Mouse (Mus musculus) hindbrain, embryonic 10.5 days (tissue): Measurements from ENCODE around the gene Ccl11. TPM values are rescaled to one million over a fixed set of nuclear protein-coding genes. Genes with fewer than 3 reads are reported as not detected.

ENCODE experiments used
- DNase-seq: peaks from one replicate; pipeline ENCODE4 v3.0.0-alpha.2; 2017; ENCODE audit warnings: low spot score
- H3K27ac ChIP-seq: fragments of 300-500 bp; sonication (generic); 2 replicates; pipeline ENCODE4 v1.5.1; 2016; ENCODE audit warnings: mild to moderate bottlenecking, moderate library complexity
- H3K27me3 ChIP-seq: fragments of 300-500 bp; sonication (generic); 2 replicates; pipeline ENCODE4 v1.6.1; 2016; ENCODE audit warnings: mild to moderate bottlenecking; ENCODE audit not compliant: poor library complexity, insufficient read depth, severe bottlenecking
- H3K36me3 ChIP-seq: fragments of 300-500 bp; sonication (generic); 2 replicates; pipeline ENCODE4 v1.6.1; 2016; ENCODE audit warnings: mild to moderate bottlenecking, moderate library complexity
- H3K4me1 ChIP-seq: fragments of 300-500 bp; sonication (generic); replicated peaks from 2 replicates; pipeline ENCODE4 v1.6.1; 2016; ENCODE audit warnings: mild to moderate bottlenecking
- H3K4me3 ChIP-seq: fragments of 300-500 bp; sonication (generic); 2 replicates; pipeline ENCODE4 v1.5.1; 2016; ENCODE audit warnings: mild to moderate bottlenecking, moderate library complexity
- H3K9me3 ChIP-seq: fragments of 300-500 bp; sonication (generic); 2 replicates; pipeline ENCODE4 v1.6.1; 2016; ENCODE audit warnings: mild to moderate bottlenecking, moderate library complexity
- whole genome bisulfite sequencing: fragments of 180-500 bp; shearing (Covaris S2); methylation state at CpG from one replicate; pipeline ENCODE4 v1.1.7; 2016; 5-methylcytosine and 5-hydroxymethylcytosine counted together
- polyA plus RNA-seq: library from polyadenylated mRNA; unstranded; fragments of >200 nt; fragmentation: Nextera tagmentation; extraction: Ambion mirVana; gene quantifications from 2 replicates; pipeline ENCODE4 v1.2.1, GENCODE M21; 2016

Ccl11 gene
- polyA plus RNA-seq, 1 experiment from 2014 or later = not detected

DNA sequence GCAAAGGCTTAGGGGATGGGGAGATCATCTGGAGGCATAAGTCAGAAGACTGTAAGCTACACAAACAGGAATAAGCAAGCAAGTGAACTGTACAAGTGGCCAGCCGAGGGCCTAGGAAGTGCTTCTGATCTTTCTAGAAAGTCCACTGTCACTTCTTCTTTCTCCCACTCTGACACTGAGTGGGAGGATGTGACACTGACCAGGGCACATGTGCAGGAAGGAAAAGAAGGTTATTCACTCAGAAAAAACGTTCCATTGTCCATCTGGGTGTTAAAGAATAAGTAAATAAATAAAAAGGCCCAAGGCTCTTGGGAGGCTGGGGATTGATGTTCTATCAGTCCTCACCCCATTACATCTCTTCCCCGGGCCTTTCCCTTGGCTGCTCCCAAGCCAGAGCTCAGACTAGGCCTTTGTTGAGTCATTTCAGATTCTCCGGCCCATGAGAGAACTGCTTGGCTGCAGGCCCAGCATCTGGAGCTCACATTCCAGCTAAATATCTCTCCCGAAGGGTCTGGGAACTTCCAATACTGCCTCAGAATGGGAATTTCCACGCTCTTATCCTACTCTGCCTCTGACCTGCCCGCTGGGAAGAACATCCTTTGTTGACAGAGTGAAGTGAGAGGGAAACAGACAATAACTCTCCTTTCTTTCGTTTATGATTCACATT lies 24.8 kb upstream of the Ccl11 start:
- Histone ChIP-seq H3K27me3 (no peaks in the 10 kb centered on the region), H3K36me3 (no peaks in the 10 kb centered on the region), H3K4me3 (no peak overlapping the region), H3K27ac (peak overlapping the region; percentile 50; the same call in 1 of the 2 replicates), H3K9me3 (no peaks in the 10 kb centered on the region), H3K4me1 (peaks cover 6% of the 10 kb centered on the region; the same call in 1 of the 2 replicates)
- DNase-seq = peak; percentile 5
- WGBS = 50% methylated on average over 8 of the region's 8 CpGs

GRCm38 (mm10) chr11:82034446-82034845 lies 23.2 kb upstream of the Ccl11 start:
- Histone ChIP-seq H3K9me3 (no peaks in the 10 kb centered on the region), H3K36me3 (no peaks in the 10 kb centered on the region), H3K4me3 (no peak overlapping the region), H3K27ac (no peak overlapping the region), H3K27me3 (no peaks in the 10 kb centered on the region), H3K4me1 (peaks cover 6% of the 10 kb centered on the region; the same call in 1 of the 2 replicates)
- DNase-seq = no peak
- 88% methylated on average over 7 of the region's 7 CpGs for WGBS

- no peak for DNase-seq
- 49% methylated on average over 5 of the region's 5 CpGs for WGBS
- no peaks in the 10 kb centered on the region for H3K9me3 ChIP-seq
Measured at GRCm38 (mm10) chr11:82035356-82035755, 22.3 kb upstream of the Ccl11 start, which contains the start of gene Ccl2. TSS of gene Ccl2 (plus strand) at chr11:82035571.

GRCm38 (mm10) chr11:82035857-82036256 lies 21.8 kb upstream of the Ccl11 start:
- Histone ChIP-seq H3K27ac (no peak overlapping the region), H3K4me1 (peaks cover 6% of the 10 kb centered on the region; the same call in 1 of the 2 replicates), H3K4me3 (no peak overlapping the region), H3K9me3 (no peaks in the 10 kb centered on the region), H3K36me3 (no peaks in the 10 kb centered on the region), H3K27me3 (no peaks in the 10 kb centered on the region)
- DNase-seq = no peak
- WGBS = 89% methylated on average over 2 of the region's 2 CpGs

More at GRCm38 (mm10) chr11:82035356-82035755, 22.3 kb upstream of the Ccl11 start, which contains the start of gene Ccl2:
- H3K4me1 ChIP-seq = peaks cover 6% of the 10 kb centered on the region; the same call in 1 of the 2 replicates
- no peak within 1 kb of the TSS for H3K4me3 ChIP-seq
- H3K27ac ChIP-seq = no peak within 1 kb of the TSS
- no peaks in the 10 kb centered on the region for H3K36me3 ChIP-seq
- no peaks in the 10 kb centered on the region for H3K27me3 ChIP-seq

- H3K27ac ChIP-seq = no peak within 1 kb of the TSS
- H3K27me3 ChIP-seq = no peaks in the 10 kb centered on the region
- DNase-seq = no peak
- no peak within 1 kb of the TSS for H3K4me3 ChIP-seq
- no peaks in the 10 kb centered on the region; the same call in 1 of the 2 replicates for H3K4me1 ChIP-seq
- whole genome bisulfite sequencing = 69% methylated on average over 2 of the region's 2 CpGs
- H3K36me3 ChIP-seq = no peaks in the 10 kb centered on the region
- H3K9me3 ChIP-seq = no peaks in the 10 kb centered on the region
Measured at GRCm38 (mm10) chr11:82038535-82038934, 19.1 kb upstream of the Ccl11 start, which contains the start of gene Gm17268. TSS of gene Gm17268 (minus strand) at chr11:82038562.

DNA sequence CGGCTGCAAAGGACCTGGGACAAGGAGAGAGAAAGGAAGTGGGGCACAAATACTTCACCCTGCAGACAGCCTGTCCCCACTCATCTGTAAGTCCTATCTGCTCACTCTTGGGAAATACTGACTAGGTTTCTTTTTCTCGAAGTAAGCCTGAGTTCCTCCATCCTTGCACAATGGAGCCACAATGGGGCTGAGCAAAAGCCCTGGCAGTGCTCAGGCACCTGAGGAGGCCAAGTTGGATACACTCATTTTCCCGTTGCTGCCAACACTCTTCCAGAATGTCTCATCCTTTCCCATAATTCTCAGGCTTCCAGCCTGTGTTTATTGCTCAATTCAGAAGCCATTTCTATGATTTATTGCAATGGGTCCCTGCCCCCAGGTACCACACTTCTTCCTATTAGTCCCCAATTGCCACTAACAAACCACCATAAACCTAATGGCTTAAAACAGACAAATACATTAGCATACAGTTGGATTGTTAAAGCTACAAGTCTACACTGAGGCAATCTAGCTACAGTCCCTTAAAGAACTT lies 18.4 kb upstream of the Ccl11 start:
- no peak for DNase-seq
- H3K4me1 ChIP-seq = no peaks in the 10 kb centered on the region; the same call in 1 of the 2 replicates
- H3K27me3 ChIP-seq = no peaks in the 10 kb centered on the region
- H3K4me3 ChIP-seq = no peak overlapping the region
- no peak overlapping the region for H3K27ac ChIP-seq
- 81% methylated on average over 3 of the region's 3 CpGs for WGBS
- H3K36me3 ChIP-seq = no peaks in the 10 kb centered on the region
- H3K9me3 ChIP-seq = no peaks in the 10 kb centered on the region

DNA sequence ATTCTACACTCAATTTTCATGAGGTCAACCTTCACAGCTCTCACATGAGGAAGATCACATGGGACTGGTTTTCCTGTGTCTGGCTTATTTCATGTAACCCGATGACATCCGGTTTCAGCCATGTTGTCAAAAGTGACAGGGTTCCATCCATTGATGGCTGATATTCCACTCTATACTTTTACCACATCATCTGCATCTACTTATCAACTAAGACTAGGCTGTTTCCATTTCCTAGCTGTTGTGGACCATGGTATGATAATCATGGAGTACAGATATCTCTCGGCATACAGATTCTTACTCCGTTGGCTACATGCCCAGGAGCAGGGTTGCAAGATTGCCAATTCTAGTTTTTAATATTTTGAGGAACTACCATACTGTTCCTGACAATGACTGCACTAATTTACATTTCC lies 15.9 kb upstream of the Ccl11 start:
- Histone ChIP-seq H3K27ac (no peak overlapping the region), H3K4me1 (no peaks in the 10 kb centered on the region), H3K4me3 (no peak overlapping the region), H3K36me3 (no peaks in the 10 kb centered on the region), H3K27me3 (no peaks in the 10 kb centered on the region), H3K9me3 (no peaks in the 10 kb centered on the region)
- DNase-seq = no peak
- 93% methylated on average over 4 of the region's 4 CpGs for WGBS

GRCm38 (mm10) chr11:82045471-82045870 lies 12.2 kb upstream of the Ccl11 start, which contains the start of gene Ccl7:
TSS of gene Ccl7 (plus strand) at chr11:82045712.
- Histone ChIP-seq H3K27ac (no peak within 1 kb of the TSS), H3K27me3 (no peaks in the 10 kb centered on the region), H3K36me3 (no peaks in the 10 kb centered on the region), H3K4me3 (no peak within 1 kb of the TSS), H3K4me1 (no peaks in the 10 kb centered on the region), H3K9me3 (no peaks in the 10 kb centered on the region)
- no peak for DNase-seq
- 77% methylated on average over 3 of the region's 3 CpGs for WGBS

- Histone ChIP-seq H3K27ac (no peak overlapping the region), H3K4me1 (no peaks in the 10 kb centered on the region), H3K27me3 (no peaks in the 10 kb centered on the region), H3K4me3 (no peak overlapping the region), H3K9me3 (no peaks in the 10 kb centered on the region), H3K36me3 (no peaks in the 10 kb centered on the region)
- peak; percentile 59 for DNase-seq
- 44% methylated on average over 6 of the region's 6 CpGs for WGBS
Measured at GRCm38 (mm10) chr11:82047746-82048415, 9.7 kb upstream of the Ccl11 start.

DNA sequence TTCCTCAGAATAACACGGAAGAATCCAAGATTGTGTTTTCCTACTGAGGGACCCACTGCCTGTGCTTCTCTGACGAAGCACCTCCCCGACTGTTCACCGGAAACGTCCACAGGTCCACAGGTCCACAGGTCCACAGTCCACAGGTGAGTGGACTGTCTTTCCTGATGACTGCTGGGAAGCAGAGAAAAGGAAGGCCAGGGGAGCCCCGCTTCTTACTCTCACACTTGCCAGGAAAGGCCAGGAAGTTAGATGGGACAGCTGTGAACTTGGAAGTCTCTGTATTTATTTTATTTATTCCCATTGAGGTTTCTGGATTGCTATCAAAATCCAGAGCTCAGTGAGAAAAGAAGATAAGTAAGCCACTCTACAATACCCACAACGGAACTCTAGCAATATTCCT lies 3.8 kb upstream of the Ccl11 start:
- Histone ChIP-seq H3K36me3 (no peaks in the 10 kb centered on the region), H3K27me3 (no peaks in the 10 kb centered on the region), H3K4me1 (no peaks in the 10 kb centered on the region), H3K4me3 (no peak overlapping the region), H3K9me3 (no peaks in the 10 kb centered on the region), H3K27ac (no peak overlapping the region)
- DNase-seq = no peak
- WGBS = 92% methylated on average over 7 of the region's 7 CpGs

- H3K4me3 ChIP-seq = no peak overlapping the region
- H3K9me3 ChIP-seq = no peaks in the 10 kb centered on the region
- DNase-seq = no peak
- H3K36me3 ChIP-seq = no peaks in the 10 kb centered on the region
- no peak overlapping the region for H3K27ac ChIP-seq
- no peaks in the 10 kb centered on the region for H3K27me3 ChIP-seq
- no peaks in the 10 kb centered on the region for H3K4me1 ChIP-seq
- 79% methylated on average over 3 of the region's 3 CpGs for WGBS
Measured at GRCm38 (mm10) chr11:82062226-82062625, 4.6 kb downstream of the Ccl11 start.

DNA sequence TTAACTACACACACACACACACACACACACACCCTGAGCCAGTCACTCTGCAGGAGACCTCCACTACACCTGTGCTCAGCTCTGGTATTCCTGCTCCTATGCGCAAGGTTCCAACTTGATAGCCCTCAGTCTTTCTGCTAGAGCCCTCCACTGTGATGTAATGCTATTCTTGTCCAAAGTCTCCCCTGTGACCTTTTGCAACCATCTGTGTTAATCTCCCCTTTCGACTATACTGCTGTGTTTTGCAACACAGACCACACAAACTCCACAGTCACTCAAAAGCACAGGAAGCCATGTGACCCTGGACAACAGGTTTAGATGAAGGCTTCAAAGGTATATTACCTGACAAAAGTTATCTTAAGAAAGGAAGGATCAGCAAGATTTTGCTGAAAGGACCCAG lies 5.8 kb downstream of the Ccl11 start:
- no peak overlapping the region for H3K27ac ChIP-seq
- H3K27me3 ChIP-seq = no peaks in the 10 kb centered on the region
- no peaks in the 10 kb centered on the region for H3K9me3 ChIP-seq
- no peaks in the 10 kb centered on the region for H3K4me1 ChIP-seq
- H3K4me3 ChIP-seq = no peak overlapping the region
- no peak for DNase-seq
- 88% methylated on average over 2 of the region's 2 CpGs for WGBS
- no peaks in the 10 kb centered on the region for H3K36me3 ChIP-seq
